Mouse (Mus musculus) left cerebral cortex, adult 18-20 months (tissue): ENCODE measurements around the gene Thtpa. TPM values are rescaled to one million over a fixed set of nuclear protein-coding genes. Genes with fewer than 3 reads are reported as not detected.

Experiments used
- DNase-seq, 2 experiments: peaks; one replicate each; pipeline ENCODE4 v3.0.0; 2021 to 2022; ENCODE audit warnings: low spot score in 2 of 2, mixed read lengths in 1 of 2
- total RNA-seq, 2 experiments: library from RNA; stranded (reverse); gene quantifications; 2 replicates each; pipeline ENCODE4 v1.2.3; 2021

Gene Thtpa
- total RNA-seq, 2 experiments from 2014 or later = 22.9 to 23.1 TPM

DNA sequence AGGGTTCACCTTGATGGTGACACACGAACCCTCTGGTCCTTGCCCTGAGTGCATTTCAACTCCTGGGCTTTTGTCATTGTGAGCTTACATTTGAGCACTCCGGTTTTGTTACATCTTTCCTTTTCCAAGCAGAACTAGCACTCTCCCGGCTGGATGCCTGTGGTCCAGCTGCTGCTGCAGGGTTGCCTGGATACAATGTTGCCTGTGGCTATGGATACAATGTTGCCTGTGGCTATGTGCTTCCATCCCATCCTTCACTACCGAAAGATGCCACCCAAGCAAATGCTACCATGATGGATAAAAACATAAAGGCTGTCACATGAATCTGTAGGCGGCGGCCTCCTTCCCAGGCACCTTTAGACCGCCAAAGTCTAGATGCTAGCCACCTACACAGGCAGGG is 31.9 kb downstream of the Thtpa start:
- peak in 1 of 2 experiments; percentile 45 for DNase-seq

DNA sequence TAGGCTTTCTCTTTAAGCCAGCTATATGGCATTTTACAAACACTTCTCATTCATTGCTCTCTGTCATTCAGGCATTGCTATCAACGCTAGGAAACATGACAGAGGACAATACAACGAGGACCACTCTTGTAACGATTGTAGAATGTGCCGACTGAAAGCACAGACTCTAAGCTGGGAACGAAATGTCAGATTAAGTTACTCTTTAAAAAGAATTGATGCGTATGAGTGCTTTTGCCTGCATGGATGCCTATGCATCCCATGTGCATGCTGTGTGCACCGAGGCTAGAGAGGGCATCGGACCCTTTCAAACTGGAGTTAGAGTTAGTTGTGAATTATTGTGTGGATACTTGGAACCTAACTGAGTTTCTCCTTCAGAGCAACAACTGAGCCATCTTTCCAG is 41.1 kb downstream of the Thtpa start:
- no peak for DNase-seq

DNA sequence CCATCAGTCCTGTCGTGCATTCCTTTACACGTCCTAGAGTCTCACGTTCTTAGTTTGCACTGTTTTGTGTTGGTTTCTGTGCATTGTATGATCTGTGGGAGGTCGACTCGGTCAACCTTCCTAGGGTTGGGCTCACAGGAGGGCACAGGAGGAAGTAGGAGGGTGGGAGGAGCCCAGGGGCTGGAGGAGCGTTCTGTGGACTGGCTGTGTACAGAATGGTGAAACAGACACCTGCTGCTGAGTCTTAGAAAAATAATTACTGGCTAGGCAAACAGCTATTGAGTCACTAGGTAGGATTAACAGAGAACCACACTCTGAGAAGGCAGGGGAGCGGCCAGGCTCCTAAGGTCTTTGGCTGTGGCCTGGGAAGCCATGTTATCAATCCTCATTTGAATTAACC is 44.7 kb downstream of the Thtpa start:
- no peak for DNase-seq

DNA sequence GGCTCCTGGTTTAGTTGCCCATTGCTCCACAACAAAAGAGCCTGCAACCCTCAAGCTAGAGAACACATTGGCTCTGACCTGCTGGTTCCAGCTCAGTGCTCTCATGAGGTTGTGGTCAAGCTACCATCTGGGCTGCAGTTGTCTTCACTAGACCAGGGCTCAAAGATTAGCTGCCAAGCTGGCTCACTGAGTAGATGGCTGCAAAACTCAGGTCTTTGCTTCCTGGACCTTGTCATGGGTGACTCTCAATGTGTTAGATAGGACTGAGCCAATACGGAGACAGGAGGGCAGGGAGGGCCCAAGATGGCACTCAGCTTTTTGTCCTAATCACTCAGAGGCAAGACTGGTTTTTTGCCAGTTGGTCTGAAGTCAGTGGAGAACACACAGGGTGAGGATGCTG is 51.7 kb downstream of the Thtpa start:
- DNase-seq = no peak

DNA sequence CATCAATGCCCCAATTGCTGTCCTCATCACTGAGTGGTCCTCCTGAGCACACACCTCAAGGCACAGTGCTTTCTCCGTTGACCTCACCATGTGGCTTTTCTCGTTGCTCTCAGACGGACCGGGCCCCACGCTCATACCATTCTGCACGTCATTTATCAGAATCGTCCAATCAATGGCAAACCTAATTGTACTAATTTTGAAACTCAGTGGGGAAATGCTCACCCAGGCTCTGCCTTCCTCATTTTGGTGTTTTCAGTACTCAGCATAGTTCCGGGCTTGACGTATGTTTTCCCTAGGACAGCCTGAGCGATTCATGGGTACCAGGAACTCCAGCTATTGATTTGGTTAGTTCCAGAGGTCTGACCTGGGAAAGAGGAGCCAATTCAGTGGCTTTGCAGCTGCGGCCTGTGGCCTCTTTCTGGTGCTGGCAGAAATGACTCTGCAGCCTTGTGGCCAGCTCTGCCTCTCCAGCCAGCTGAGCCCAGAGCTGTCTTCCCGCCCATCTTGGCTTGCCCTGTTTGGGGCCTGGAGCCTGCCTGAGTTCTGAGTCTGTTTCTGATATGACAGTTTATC is 52.3 kb downstream of the Thtpa start:
- no peak for DNase-seq

DNA sequence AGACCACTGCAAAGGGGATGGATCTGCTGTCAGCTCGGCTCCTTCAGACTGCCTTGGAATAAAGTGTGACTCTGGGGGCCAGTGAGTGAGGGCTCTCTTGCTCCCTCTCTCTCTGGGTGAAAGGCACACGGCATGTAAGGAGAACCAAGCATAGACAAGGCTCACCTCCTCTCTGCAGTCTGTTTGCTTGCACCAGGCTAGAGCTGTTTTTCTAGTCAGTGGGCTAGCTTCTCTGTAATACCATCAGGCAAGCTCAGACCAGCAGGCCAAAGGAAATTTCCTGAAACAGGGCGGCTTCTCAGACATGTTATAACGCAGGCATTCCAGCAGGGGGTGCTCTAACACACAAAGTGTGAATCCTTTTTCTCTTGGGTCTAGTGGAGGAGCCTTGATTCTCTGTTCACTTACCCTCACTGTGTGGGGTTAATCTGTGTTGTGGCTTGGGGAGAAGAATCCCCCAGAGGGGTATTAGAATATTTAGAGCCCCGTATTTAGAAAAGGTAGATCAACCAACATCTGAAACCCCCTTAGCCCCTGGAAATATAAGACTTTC is 53.9 kb downstream of the Thtpa start:
- peak; percentile 77 to 81 for DNase-seq

Other genes with a start within 250 kb of the Thtpa start
- 10 to 100 TPM; 20.6 to 21.9 TPM for gene Homez, start 223.8 kb upstream of the Thtpa start, total RNA-seq
- 10 to 100 TPM; 18.5 to 19.8 TPM for gene Ppp1r3e, start 217.2 kb upstream of the Thtpa start, total RNA-seq
- 100 to 1,000 TPM; 140 to 142 TPM for gene Bcl2l2, start 211.4 kb upstream of the Thtpa start, total RNA-seq
- gene Gm20521, start 211.3 kb upstream of the Thtpa start, total RNA-seq = not detected
- 100 to 1,000 TPM; 229 to 230 TPM for gene Pabpn1, start 202.3 kb upstream of the Thtpa start, total RNA-seq
- gene Slc22a17, start 181.7 kb upstream of the Thtpa start, total RNA-seq = 100 to 1,000 TPM; 571 to 605 TPM
- gene Efs, start 168.7 kb upstream of the Thtpa start, total RNA-seq = 1 to 10 TPM; 8.4 to 8.6 TPM
- gene Il25, start 162.1 kb upstream of the Thtpa start, total RNA-seq = under 1 TPM in 1 of 2 experiments, not detected in 1; 0.33 TPM
- gene Cmtm5, start 158.5 kb upstream of the Thtpa start, total RNA-seq = 10 to 100 TPM; 45.2 to 52.0 TPM
- gene Myh6, start 127.9 kb upstream of the Thtpa start, total RNA-seq = 1 to 10 TPM; 3.8 to 5.0 TPM
- not detected for gene Gm17428, start 117.9 kb upstream of the Thtpa start, total RNA-seq
- gene Myh7, start 100.2 kb upstream of the Thtpa start, total RNA-seq = 10 to 100 TPM; 16.0 to 18.2 TPM
- 10 to 100 TPM; 30.6 to 32.0 TPM for gene Ngdn, start 79.3 kb upstream of the Thtpa start, total RNA-seq
- gene Zfhx2, start 2.5 kb upstream of the Thtpa start, total RNA-seq = 10 to 100 TPM; 41.8 to 44.5 TPM
- 10 to 100 TPM in 1 of 2 experiments, 1 to 10 TPM in 1; 9.5 to 10.2 TPM for gene Ap1g2, start 11.8 kb downstream of the Thtpa start, total RNA-seq
- gene Jph4, start 22.2 kb downstream of the Thtpa start, total RNA-seq = 100 to 1,000 TPM; 279 to 305 TPM
- not detected for gene Dhrs2, start 127.2 kb downstream of the Thtpa start, total RNA-seq